Mouse (Mus musculus) adrenal gland, adult 2 months (tissue): ENCODE results near the gene Gm9195. TPM values are rescaled to one million over a fixed set of nuclear protein-coding genes. Genes with fewer than 3 reads are reported as not detected.

ENCODE experiments used
- DNase-seq: peaks from one replicate; pipeline ENCODE4 v3.0.0; 2021
- polyA plus RNA-seq: library from polyadenylated mRNA; depleted of rRNA; stranded (reverse); fragments of >200 nt; gene quantifications from 2 replicates; pipeline ENCODE4 v1.2.3, GENCODE M21; 2012; rRNA removed
- total RNA-seq, 2 experiments: library from RNA; stranded (reverse); gene quantifications; 2 replicates each; pipeline ENCODE4 v1.2.3; 2021

Gm9195 gene
- total and polyA plus RNA-seq, 3 experiments, result not detected

DNA sequence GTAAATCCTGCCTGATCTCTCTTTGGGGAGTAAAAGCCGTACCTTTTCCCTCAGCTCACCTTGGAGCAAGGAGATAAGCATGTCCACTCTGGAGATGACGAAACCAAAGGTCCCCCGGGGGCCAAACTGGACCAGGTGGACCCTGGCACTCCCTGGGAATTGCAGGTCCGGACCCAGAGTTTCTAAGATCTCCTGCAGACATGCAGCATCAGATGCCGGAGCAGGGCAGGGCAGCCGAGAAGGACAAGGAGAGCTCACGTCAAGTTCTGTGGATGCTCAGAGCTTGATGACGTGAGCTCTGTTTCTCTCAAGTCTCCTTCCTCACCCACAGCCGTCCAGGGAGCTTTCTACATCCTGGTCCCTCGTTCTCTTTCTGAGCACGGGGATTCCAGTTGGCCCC lies 48.7 kb downstream of the Gm9195 start:
- DNase-seq, result no peak

DNA sequence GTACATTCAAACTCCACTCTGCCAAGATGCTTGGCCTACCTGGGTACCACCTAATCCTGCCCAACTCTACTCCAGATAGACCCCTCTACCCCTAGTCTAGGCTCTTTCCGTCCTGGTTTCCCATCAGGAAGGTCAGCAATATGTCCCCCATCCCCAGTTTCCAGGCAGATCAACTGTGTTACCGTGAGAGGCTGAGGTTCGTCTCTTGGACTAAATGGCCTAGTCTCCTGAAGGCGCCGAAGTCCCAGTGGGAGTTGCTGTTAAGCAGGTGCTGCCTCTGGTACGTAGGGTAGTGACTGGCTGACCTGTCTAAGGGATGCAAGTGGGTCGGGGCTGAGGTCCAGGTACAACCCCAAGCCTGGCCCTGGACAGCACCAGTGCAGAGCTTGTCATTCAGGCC lies 50.7 kb downstream of the Gm9195 start:
- no peak for DNase-seq

DNA sequence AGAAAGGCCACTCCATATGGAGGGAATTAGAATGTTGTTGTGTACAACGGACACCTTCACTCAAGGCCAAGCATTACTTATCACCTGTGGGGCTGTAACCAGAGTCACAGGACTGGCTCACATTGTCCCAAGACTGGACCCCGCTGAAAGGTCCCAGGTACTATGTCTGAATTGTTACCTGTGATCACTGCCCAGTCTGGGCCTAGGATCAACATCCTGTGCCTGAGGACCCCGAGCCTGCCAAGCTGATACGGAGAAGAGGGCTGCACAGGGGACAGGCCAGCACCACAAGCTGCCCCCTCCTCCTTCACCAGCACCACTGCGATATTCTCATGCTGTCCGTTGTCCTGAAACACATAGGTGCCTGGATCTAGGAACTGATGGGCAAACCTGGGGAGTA lies 51.2 kb downstream of the Gm9195 start:
- DNase-seq, result no peak

DNA sequence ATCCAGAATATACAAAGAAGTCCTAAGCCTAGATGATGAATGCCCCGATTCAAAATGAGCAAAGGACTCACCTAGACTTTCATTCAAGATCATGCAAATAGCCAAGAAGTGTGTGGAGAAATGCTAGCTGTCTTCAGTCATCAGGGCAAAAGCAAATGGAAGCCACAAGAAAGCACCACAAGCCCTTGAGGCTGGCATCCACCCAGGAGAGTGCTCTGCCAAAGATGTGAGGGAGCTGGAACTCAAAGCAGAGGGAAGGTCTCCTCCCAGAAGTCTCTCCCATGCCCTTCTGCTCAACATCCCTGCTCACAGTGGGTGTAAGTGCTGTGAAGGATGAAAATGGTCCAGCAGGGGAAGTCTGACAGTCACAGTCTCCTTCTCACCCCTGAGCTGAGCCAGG lies 52.7 kb downstream of the Gm9195 start:
- no peak for DNase-seq

DNA sequence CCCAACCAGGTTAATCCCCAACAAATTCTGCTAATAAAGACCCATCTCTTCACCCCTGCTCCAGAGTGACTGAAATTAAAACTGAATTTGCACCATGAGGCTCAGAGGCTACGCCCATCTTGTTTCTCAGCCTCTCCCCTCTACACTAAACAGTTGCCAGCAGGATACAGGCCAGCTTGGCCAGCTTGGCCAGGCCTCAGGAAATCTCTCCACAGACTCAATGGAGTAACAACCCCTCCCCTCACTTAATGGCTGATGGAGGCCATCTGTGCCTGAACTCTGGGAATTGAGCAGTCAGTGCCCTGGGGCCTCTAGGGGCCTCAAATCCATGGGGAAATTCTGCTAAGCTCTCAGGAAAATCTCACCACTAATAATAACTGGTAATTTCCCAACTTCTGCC lies 101.9 kb downstream of the Gm9195 start:
- peak; percentile 10 for DNase-seq

DNA sequence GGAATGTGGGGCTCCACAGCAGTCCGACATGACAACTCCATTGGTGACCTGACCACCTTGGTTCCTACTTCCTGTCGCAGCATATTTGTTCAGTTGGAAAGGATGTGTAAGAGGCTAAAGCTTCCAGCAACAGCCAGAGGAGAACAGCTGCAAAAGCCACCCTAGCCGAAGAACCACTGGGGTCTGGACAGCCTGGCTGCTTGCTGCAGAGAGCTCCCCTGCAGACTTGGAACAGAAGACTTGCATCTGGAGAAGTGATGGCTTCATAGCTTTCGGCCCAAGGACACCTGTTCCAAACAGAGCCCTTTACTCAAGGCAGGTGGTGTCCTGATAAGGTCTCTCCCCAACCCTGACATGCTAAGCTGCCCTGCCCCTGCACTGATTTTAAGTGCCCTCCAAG lies 102.3 kb downstream of the Gm9195 start:
- DNase-seq, result no peak

DNA sequence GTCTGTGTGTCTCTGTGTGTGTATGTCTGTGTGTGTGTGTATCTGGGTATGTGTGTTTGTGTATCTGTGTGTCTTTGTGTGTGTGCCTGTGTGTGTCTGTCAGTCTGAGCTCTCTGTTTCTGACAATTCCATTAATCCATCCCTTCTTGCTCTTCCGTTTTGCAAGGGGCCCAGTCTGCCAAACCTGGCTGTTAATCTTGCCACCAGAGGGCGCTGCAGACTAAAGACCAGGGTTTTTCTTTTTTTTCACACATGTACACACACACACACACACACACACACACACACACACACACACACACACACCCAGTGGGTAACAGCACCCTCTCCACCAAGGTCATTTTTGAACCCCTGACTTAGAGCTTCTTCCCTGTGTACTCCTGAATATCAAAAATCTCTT lies 114.4 kb downstream of the Gm9195 start:
- peak; percentile 11 for DNase-seq

Other genes with a start within 250 kb of the Gm9195 start
- gene Fndc3a, start 218.2 kb upstream of the Gm9195 start, total RNA-seq, result 10 to 100 TPM; 57.4 to 74.8 TPM
- 19.9 and 48.9 TPM in 2 replicates for gene Fndc3a, start 218.2 kb upstream of the Gm9195 start, polyA plus RNA-seq